Mouse (Mus musculus) forebrain, embryonic 12.5 days (tissue): ENCODE results near the gene Kcns3. TPM values are rescaled to one million over a fixed set of nuclear protein-coding genes. Genes with fewer than 3 reads are reported as not detected.
A peak's percentile ranks its signal among the peaks of the same experiment; 100 is the strongest.

Experiments used
- ATAC-seq: fragments of 200-750 bp; cut with Nextera tagmentation; 2 replicates; pipeline ENCODE4 v1.8.0; 2017; ENCODE audit warnings: moderate TSS enrichment; ENCODE audit not compliant: low FRiP score
- H3K27ac ChIP-seq: fragments of 300-500 bp; sonication (generic); 2 replicates; pipeline ENCODE4 v1.5.1; 2016; ENCODE audit warnings: mild to moderate bottlenecking
- H3K27me3 ChIP-seq: fragments of 300-500 bp; sonication (generic); 2 replicates; pipeline ENCODE4 v1.6.1; 2016; ENCODE audit warnings: mild to moderate bottlenecking
- H3K36me3 ChIP-seq: fragments of 300-500 bp; sonication (generic); replicated peaks from 2 replicates; pipeline ENCODE4 v1.6.1; 2016; ENCODE audit warnings: mild to moderate bottlenecking
- H3K4me1 ChIP-seq: fragments of 300-500 bp; sonication (generic); 2 replicates; pipeline ENCODE4 v1.6.1; 2016
- H3K4me2 ChIP-seq: fragments of 300-500 bp; sonication (generic); 2 replicates; pipeline ENCODE4 v1.6.1; 2016; ENCODE audit warnings: mild to moderate bottlenecking, moderate library complexity
- H3K4me3 ChIP-seq: fragments of 300-500 bp; sonication (generic); replicated peaks from 2 replicates; pipeline ENCODE4 v1.5.1; 2016; ENCODE audit warnings: mild to moderate bottlenecking
- H3K9ac ChIP-seq: fragments of 300-500 bp; sonication (generic); 2 replicates; pipeline ENCODE4 v1.6.1; 2016; ENCODE audit warnings: mild to moderate bottlenecking
- H3K9me3 ChIP-seq: fragments of 300-500 bp; sonication (generic); 2 replicates; pipeline ENCODE4 v1.6.1; 2016
- WGBS: fragments of 180-500 bp; shearing (Covaris S2); methylation state at CpG from one replicate; pipeline ENCODE4 v1.1.7; 2016; 5-methylcytosine and 5-hydroxymethylcytosine counted together
- polyA plus RNA-seq: library from polyadenylated mRNA; unstranded; fragments of >200 nt; fragmentation: Nextera tagmentation; extraction: Ambion mirVana; gene quantifications from 2 replicates; pipeline ENCODE4 v1.2.1, GENCODE M21; 2016

Gene Kcns3
- polyA plus RNA-seq, 1 experiment from 2014 or later, result 0.37 TPM

- Histone ChIP-seq H3K9ac (peak overlapping the region; percentile 54), H3K9me3 (no peaks in the 10 kb centered on the region), H3K36me3 (no peaks in the 10 kb centered on the region), H3K4me1 (peaks cover 9% of the 10 kb centered on the region), H3K27me3 (peaks cover 55% of the 10 kb centered on the region), H3K27ac (no peak overlapping the region), H3K4me3 (peak overlapping the region; percentile 60), H3K4me2 (peak overlapping the region; percentile 97)
- WGBS, result 1% methylated on average over 66 of the region's 66 CpGs
- ATAC-seq, result peak; percentile 83
Measured at GRCm38 (mm10) chr12:11150192-11150935, 492 bp downstream of the Kcns3 start.

GRCm38 (mm10) chr12:11149421-11150191 is 1.2 kb downstream of the Kcns3 start:
- H3K4me3 ChIP-seq, result peak overlapping the region; percentile 60
- H3K9me3 ChIP-seq, result no peaks in the 10 kb centered on the region
- H3K4me1 ChIP-seq, result peaks cover 9% of the 10 kb centered on the region
- H3K27me3 ChIP-seq, result peaks cover 55% of the 10 kb centered on the region
- ATAC-seq, result peak; percentile 57
- no peak overlapping the region for H3K27ac ChIP-seq
- H3K4me2 ChIP-seq, result peak overlapping the region; percentile 97
- H3K9ac ChIP-seq, result peak overlapping the region; percentile 54
- no peaks in the 10 kb centered on the region for H3K36me3 ChIP-seq
- under 1% methylated on average over 41 of the region's 41 CpGs for WGBS

GRCm38 (mm10) chr12:11149121-11149420 is 1.8 kb downstream of the Kcns3 start:
- no peaks in the 10 kb centered on the region for H3K9me3 ChIP-seq
- H3K27me3 ChIP-seq, result peaks cover 55% of the 10 kb centered on the region
- H3K36me3 ChIP-seq, result no peaks in the 10 kb centered on the region
- H3K27ac ChIP-seq, result no peak overlapping the region
- 0 out of 2 replicates have a peak, but pooled peaks have one; percentile 40 for ATAC-seq
- peak overlapping the region; percentile 54; the same call in 1 of the 2 replicates for H3K9ac ChIP-seq
- H3K4me1 ChIP-seq, result peaks cover 9% of the 10 kb centered on the region
- peak overlapping the region; percentile 60 for H3K4me3 ChIP-seq
- WGBS, result under 1% methylated on average over 14 of the region's 14 CpGs
- H3K4me2 ChIP-seq, result peak overlapping the region; percentile 97

GRCm38 (mm10) chr12:11144894-11145293 is 6.0 kb downstream of the Kcns3 start:
- WGBS, result 75% methylated on average over 1 of the region's 1 CpGs
- ATAC-seq, result no peak

GRCm38 (mm10) chr12:11132418-11132817 is 18.4 kb downstream of the Kcns3 start:
- Histone ChIP-seq H3K27ac (no peak overlapping the region), H3K9me3 (no peaks in the 10 kb centered on the region), H3K4me3 (no peak overlapping the region), H3K9ac (no peak overlapping the region), H3K4me2 (no peak overlapping the region), H3K36me3 (no peaks in the 10 kb centered on the region), H3K27me3 (no peaks in the 10 kb centered on the region), H3K4me1 (no peaks in the 10 kb centered on the region)
- ATAC-seq, result no peak

More at GRCm38 (mm10) chr12:11144894-11145293, 6.0 kb downstream of the Kcns3 start:
- H3K4me2 ChIP-seq, result no peak overlapping the region
- no peak overlapping the region for H3K27ac ChIP-seq
- H3K4me3 ChIP-seq, result no peak overlapping the region
- H3K9me3 ChIP-seq, result no peaks in the 10 kb centered on the region
- H3K27me3 ChIP-seq, result peaks cover 23% of the 10 kb centered on the region
- H3K4me1 ChIP-seq, result peaks cover 5% of the 10 kb centered on the region; the same call in 1 of the 2 replicates
- H3K9ac ChIP-seq, result no peak overlapping the region
- no peaks in the 10 kb centered on the region for H3K36me3 ChIP-seq

- H3K36me3 ChIP-seq, result no peaks in the 10 kb centered on the region
- no peak overlapping the region for H3K9ac ChIP-seq
- H3K27me3 ChIP-seq, result no peaks in the 10 kb centered on the region
- H3K27ac ChIP-seq, result no peak overlapping the region
- no peak overlapping the region for H3K4me2 ChIP-seq
- WGBS, result 16% methylated on average over 3 of the region's 3 CpGs
- H3K4me3 ChIP-seq, result no peak overlapping the region
- no peaks in the 10 kb centered on the region for H3K4me1 ChIP-seq
- no peaks in the 10 kb centered on the region for H3K9me3 ChIP-seq
- ATAC-seq, result no peak
Measured at GRCm38 (mm10) chr12:11129188-11129587, 21.7 kb downstream of the Kcns3 start.

- no peak for ATAC-seq
- WGBS, result 79% methylated on average over 5 of the region's 5 CpGs
- no peak overlapping the region for H3K9ac ChIP-seq
Measured at GRCm38 (mm10) chr12:11126186-11126759, 24.6 kb downstream of the Kcns3 start.

GRCm38 (mm10) chr12:11101565-11101964 is 49.3 kb downstream of the Kcns3 start:
- 89% methylated on average over 3 of the region's 3 CpGs for WGBS
- Histone ChIP-seq H3K9me3 (no peaks in the 10 kb centered on the region), H3K4me3 (no peak overlapping the region), H3K9ac (no peak overlapping the region), H3K4me1 (no peaks in the 10 kb centered on the region), H3K27me3 (no peaks in the 10 kb centered on the region), H3K4me2 (no peak overlapping the region), H3K27ac (no peak overlapping the region), H3K36me3 (no peaks in the 10 kb centered on the region)
- no peak for ATAC-seq

More at GRCm38 (mm10) chr12:11126186-11126759, 24.6 kb downstream of the Kcns3 start:
- Histone ChIP-seq H3K9me3 (no peaks in the 10 kb centered on the region), H3K4me1 (no peaks in the 10 kb centered on the region), H3K4me3 (no peak overlapping the region), H3K4me2 (no peak overlapping the region), H3K36me3 (no peaks in the 10 kb centered on the region), H3K27ac (no peak overlapping the region), H3K27me3 (no peaks in the 10 kb centered on the region)

GRCm38 (mm10) chr12:11088626-11089372 is 62.1 kb downstream of the Kcns3 start:
- H3K4me1 ChIP-seq, result no peaks in the 10 kb centered on the region
- ATAC-seq, result no peak
- 86% methylated on average over 5 of the region's 5 CpGs for WGBS

GRCm38 (mm10) chr12:11086866-11087265 is 64.0 kb downstream of the Kcns3 start:
- H3K4me2 ChIP-seq, result no peak overlapping the region
- no peaks in the 10 kb centered on the region for H3K36me3 ChIP-seq
- WGBS, result 73% methylated on average over 5 of the region's 5 CpGs
- H3K9ac ChIP-seq, result no peak overlapping the region
- H3K27me3 ChIP-seq, result no peaks in the 10 kb centered on the region
- H3K4me1 ChIP-seq, result no peaks in the 10 kb centered on the region
- H3K9me3 ChIP-seq, result no peaks in the 10 kb centered on the region
- no peak overlapping the region for H3K27ac ChIP-seq
- ATAC-seq, result no peak
- H3K4me3 ChIP-seq, result no peak overlapping the region

More at GRCm38 (mm10) chr12:11088626-11089372, 62.1 kb downstream of the Kcns3 start:
- Histone ChIP-seq H3K9me3 (no peaks in the 10 kb centered on the region), H3K9ac (no peak overlapping the region), H3K27me3 (no peaks in the 10 kb centered on the region), H3K27ac (no peak overlapping the region), H3K4me3 (no peak overlapping the region), H3K4me2 (no peak overlapping the region), H3K36me3 (no peaks in the 10 kb centered on the region)

- H3K27ac ChIP-seq, result no peak overlapping the region
- H3K27me3 ChIP-seq, result no peaks in the 10 kb centered on the region
- H3K9ac ChIP-seq, result no peak overlapping the region
- H3K4me2 ChIP-seq, result no peak overlapping the region
- H3K36me3 ChIP-seq, result no peaks in the 10 kb centered on the region
- 92% methylated on average over 2 of the region's 2 CpGs for WGBS
- no peak overlapping the region for H3K4me3 ChIP-seq
- no peaks in the 10 kb centered on the region for H3K4me1 ChIP-seq
- no peaks in the 10 kb centered on the region for H3K9me3 ChIP-seq
- ATAC-seq, result no peak
Measured at GRCm38 (mm10) chr12:11071079-11071478, 79.8 kb downstream of the Kcns3 start.

GRCm38 (mm10) chr12:11066865-11067264 is 84.0 kb downstream of the Kcns3 start:
- Histone ChIP-seq H3K27ac (no peak overlapping the region), H3K9ac (no peak overlapping the region), H3K27me3 (no peaks in the 10 kb centered on the region), H3K36me3 (no peaks in the 10 kb centered on the region), H3K4me2 (no peak overlapping the region), H3K9me3 (no peaks in the 10 kb centered on the region), H3K4me1 (no peaks in the 10 kb centered on the region), H3K4me3 (no peak overlapping the region)
- ATAC-seq, result peak; percentile 39; the same call in 1 of the 2 replicates
- WGBS, result 46% methylated on average over 2 of the region's 2 CpGs
